Mouse (Mus musculus) lung, embryonic 15.5 days (tissue): ENCODE results near the gene Tshz2. TPM values are rescaled to one million over a fixed set of nuclear protein-coding genes. Genes with fewer than 3 reads are reported as not detected.

Source experiments
- ATAC-seq: fragments of 200-750 bp; cut with Nextera tagmentation; 2 replicates; pipeline ENCODE4 v1.8.0; 2017; ENCODE audit warnings: moderate number of reproducible peaks, borderline replicate concordance; ENCODE audit not compliant: low FRiP score, low TSS enrichment; ENCODE audit errors: extremely low read depth
- H3K27ac ChIP-seq: fragments of 300-500 bp; sonication (generic); 2 replicates; pipeline ENCODE4 v1.5.1; 2015; ENCODE audit warnings: moderate library complexity, mild to moderate bottlenecking, inconsistent platforms
- H3K27me3 ChIP-seq: fragments of 300-500 bp; sonication (generic); 2 replicates; pipeline ENCODE4 v1.6.1; 2015; ENCODE audit warnings: inconsistent platforms
- H3K36me3 ChIP-seq: fragments of 300-500 bp; sonication (generic); 2 replicates; pipeline ENCODE4 v1.6.1; 2015; ENCODE audit warnings: inconsistent platforms
- H3K4me1 ChIP-seq: fragments of 300-500 bp; sonication (generic); 2 replicates; pipeline ENCODE4 v1.6.1; 2015; ENCODE audit warnings: inconsistent platforms
- H3K4me2 ChIP-seq: fragments of 300-500 bp; sonication (generic); 2 replicates; pipeline ENCODE4 v1.6.1; 2015; ENCODE audit warnings: inconsistent platforms, mild to moderate bottlenecking, moderate library complexity
- H3K4me3 ChIP-seq: fragments of 300-500 bp; sonication (generic); 2 replicates; pipeline ENCODE4 v1.5.1; 2015; ENCODE audit warnings: mild to moderate bottlenecking, inconsistent platforms
- H3K9ac ChIP-seq: fragments of 300-500 bp; sonication (generic); 2 replicates; pipeline ENCODE4 v1.6.1; 2015; ENCODE audit warnings: inconsistent platforms
- H3K9me3 ChIP-seq: fragments of 300-500 bp; sonication (generic); 2 replicates; pipeline ENCODE4 v1.6.1; 2016; ENCODE audit warnings: inconsistent platforms
- WGBS: fragments of 180-500 bp; shearing (Covaris S2); methylation state at CpG from one replicate; pipeline ENCODE4 v1.1.7; 2015; 5-methylcytosine and 5-hydroxymethylcytosine counted together
- polyA plus RNA-seq: library from polyadenylated mRNA; unstranded; fragments of >200 nt; fragmentation: Nextera tagmentation; extraction: Ambion mirVana; gene quantifications from 2 replicates; pipeline ENCODE4 v1.2.1, GENCODE M21; 2015

Tshz2 gene
- polyA plus RNA-seq, 1 experiment from 2014 or later: 7.5 TPM

GRCm38 (mm10) chr2:170046371-170047145 lies 413.7 kb downstream of the Tshz2 start:
- Histone ChIP-seq H3K4me3 (no peak overlapping the region), H3K4me2 (no peak overlapping the region), H3K27me3 (no peaks in the 10 kb centered on the region), H3K4me1 (no peaks in the 10 kb centered on the region), H3K9me3 (no peaks in the 10 kb centered on the region), H3K36me3 (no peaks in the 10 kb centered on the region), H3K27ac (no peak overlapping the region), H3K9ac (no peak overlapping the region)
- 86% methylated on average over 9 of the region's 9 CpGs for WGBS
- no peak for ATAC-seq

GRCm38 (mm10) chr2:170048831-170049230 lies 416.0 kb downstream of the Tshz2 start:
- Histone ChIP-seq H3K4me3 (no peak overlapping the region), H3K9me3 (no peaks in the 10 kb centered on the region), H3K4me2 (no peak overlapping the region), H3K4me1 (no peaks in the 10 kb centered on the region), H3K36me3 (no peaks in the 10 kb centered on the region), H3K27ac (no peak overlapping the region), H3K27me3 (no peaks in the 10 kb centered on the region), H3K9ac (no peak overlapping the region)
- WGBS: 72% methylated on average over 1 of the region's 1 CpGs
- no peak for ATAC-seq

- Histone ChIP-seq H3K9me3 (no peaks in the 10 kb centered on the region), H3K9ac (no peak overlapping the region), H3K4me3 (no peak overlapping the region), H3K36me3 (no peaks in the 10 kb centered on the region), H3K4me1 (0 out of 2 replicates have a peak, but pooled peaks cover 4% of the 10 kb centered on the region), H3K27me3 (no peaks in the 10 kb centered on the region), H3K4me2 (no peak overlapping the region), H3K27ac (no peak overlapping the region)
- ATAC-seq: no peak
- WGBS: 53% methylated on average over 5 of the region's 5 CpGs
Observed at GRCm38 (mm10) chr2:170050651-170051050, 417.8 kb downstream of the Tshz2 start.

GRCm38 (mm10) chr2:170051441-170051840 lies 418.6 kb downstream of the Tshz2 start:
- 90% methylated on average over 6 of the region's 6 CpGs for WGBS
- no peak overlapping the region for H3K4me2 ChIP-seq
- no peaks in the 10 kb centered on the region for H3K36me3 ChIP-seq
- H3K9ac ChIP-seq: no peak overlapping the region
- no peaks in the 10 kb centered on the region for H3K27me3 ChIP-seq
- no peak overlapping the region for H3K4me3 ChIP-seq
- no peak for ATAC-seq
- no peaks in the 10 kb centered on the region for H3K9me3 ChIP-seq
- 0 out of 2 replicates have a peak, but pooled peaks cover 4% of the 10 kb centered on the region for H3K4me1 ChIP-seq
- no peak overlapping the region for H3K27ac ChIP-seq

- Histone ChIP-seq H3K4me1 (peaks cover 10% of the 10 kb centered on the region; the same call in 1 of the 2 replicates), H3K9me3 (no peaks in the 10 kb centered on the region), H3K9ac (no peak overlapping the region), H3K27me3 (no peaks in the 10 kb centered on the region), H3K36me3 (no peaks in the 10 kb centered on the region), H3K27ac (no peak overlapping the region), H3K4me2 (no peak overlapping the region), H3K4me3 (no peak overlapping the region)
- 52% methylated on average over 12 of the region's 12 CpGs for WGBS
- no peak; the same call in 1 of the 2 replicates for ATAC-seq
Observed at GRCm38 (mm10) chr2:170054943-170055342, 422.1 kb downstream of the Tshz2 start.

- WGBS: 40% methylated on average over 9 of the region's 9 CpGs
- no peak for ATAC-seq
Observed at GRCm38 (mm10) chr2:170055413-170055812, 422.6 kb downstream of the Tshz2 start.

GRCm38 (mm10) chr2:170058774-170059173 lies 426.0 kb downstream of the Tshz2 start:
- Histone ChIP-seq H3K9ac (no peak overlapping the region), H3K4me2 (peak overlapping the region; percentile 31), H3K4me1 (peaks cover 10% of the 10 kb centered on the region; the same call in 1 of the 2 replicates), H3K4me3 (no peak overlapping the region), H3K27me3 (no peaks in the 10 kb centered on the region), H3K36me3 (no peaks in the 10 kb centered on the region), H3K9me3 (0 out of 2 replicates have a peak, but pooled peaks cover 3% of the 10 kb centered on the region), H3K27ac (peak overlapping the region; percentile 58)
- 57% methylated on average over 14 of the region's 14 CpGs for WGBS
- peak; percentile 69; the same call in 1 of the 2 replicates for ATAC-seq

More at GRCm38 (mm10) chr2:170055413-170055812, 422.6 kb downstream of the Tshz2 start:
- H3K9me3 ChIP-seq: 0 out of 2 replicates have a peak, but pooled peaks cover 3% of the 10 kb centered on the region
- no peak overlapping the region for H3K4me3 ChIP-seq
- H3K27ac ChIP-seq: no peak overlapping the region
- no peaks in the 10 kb centered on the region for H3K27me3 ChIP-seq
- H3K4me1 ChIP-seq: peaks cover 10% of the 10 kb centered on the region; the same call in 1 of the 2 replicates
- peak overlapping the region; percentile 26; the same call in 1 of the 2 replicates for H3K4me2 ChIP-seq
- no peaks in the 10 kb centered on the region for H3K36me3 ChIP-seq
- no peak overlapping the region for H3K9ac ChIP-seq

- Histone ChIP-seq H3K4me3 (no peak overlapping the region), H3K9ac (no peak overlapping the region), H3K4me2 (no peak overlapping the region), H3K27ac (no peak overlapping the region), H3K27me3 (no peaks in the 10 kb centered on the region), H3K9me3 (0 out of 2 replicates have a peak, but pooled peaks cover 3% of the 10 kb centered on the region), H3K4me1 (peaks cover 6% of the 10 kb centered on the region; the same call in 1 of the 2 replicates), H3K36me3 (no peaks in the 10 kb centered on the region)
- no peak for ATAC-seq
- 64% methylated on average over 4 of the region's 4 CpGs for WGBS
Observed at GRCm38 (mm10) chr2:170060066-170060465, 427.3 kb downstream of the Tshz2 start.

- Histone ChIP-seq H3K27me3 (no peaks in the 10 kb centered on the region), H3K9me3 (0 out of 2 replicates have a peak, but pooled peaks cover 3% of the 10 kb centered on the region), H3K27ac (no peak overlapping the region), H3K9ac (no peak overlapping the region), H3K36me3 (no peaks in the 10 kb centered on the region), H3K4me3 (no peak overlapping the region), H3K4me2 (no peak overlapping the region), H3K4me1 (peaks cover 6% of the 10 kb centered on the region; the same call in 1 of the 2 replicates)
- 76% methylated on average over 3 of the region's 3 CpGs for WGBS
- ATAC-seq: no peak
Observed at GRCm38 (mm10) chr2:170062378-170062777, 429.6 kb downstream of the Tshz2 start.

GRCm38 (mm10) chr2:170069976-170070375 lies 437.2 kb downstream of the Tshz2 start:
- H3K4me3 ChIP-seq: no peak overlapping the region
- no peak overlapping the region for H3K9ac ChIP-seq
- no peaks in the 10 kb centered on the region for H3K9me3 ChIP-seq
- no peak overlapping the region for H3K4me2 ChIP-seq
- H3K4me1 ChIP-seq: peaks cover 9% of the 10 kb centered on the region
- no peaks in the 10 kb centered on the region for H3K27me3 ChIP-seq
- H3K27ac ChIP-seq: peak overlapping the region; percentile 31; the same call in 1 of the 2 replicates
- ATAC-seq: no peak
- 68% methylated on average over 5 of the region's 5 CpGs for WGBS
- H3K36me3 ChIP-seq: no peaks in the 10 kb centered on the region

- Histone ChIP-seq H3K4me3 (peak overlapping the region; percentile 21), H3K4me1 (peaks cover 10% of the 10 kb centered on the region), H3K9ac (no peak overlapping the region; the same call in 1 of the 2 replicates), H3K4me2 (peak overlapping the region; percentile 49), H3K9me3 (no peaks in the 10 kb centered on the region), H3K36me3 (no peaks in the 10 kb centered on the region), H3K27me3 (no peaks in the 10 kb centered on the region), H3K27ac (peak overlapping the region; percentile 61; the same call in 1 of the 2 replicates)
- WGBS: 31% methylated on average over 15 of the region's 15 CpGs
- ATAC-seq: no peak; the same call in 1 of the 2 replicates
Observed at GRCm38 (mm10) chr2:170070641-170071241, 437.9 kb downstream of the Tshz2 start.
